Mouse (Mus musculus) left cerebral cortex, postnatal 10 days (tissue): Measurements from ENCODE around the gene Mga. TPM values are rescaled to one million over a fixed set of nuclear protein-coding genes. Genes with fewer than 3 reads are reported as not detected.

Source experiments
- DNase-seq, 2 experiments: peaks; one replicate each; pipeline ENCODE4 v3.0.0; 2021 to 2022; ENCODE audit warnings: low spot score in 2 of 2, mixed read lengths in 1 of 2; ENCODE audit errors: extremely low spot score in 1 of 2
- intact Hi-C: fragments of 180-260 bp; cut with DNase I; formaldehyde crosslinking; loops from one replicate; pipeline ENCODE4 v1.15.1; 2025
- total RNA-seq, 2 experiments: library from RNA; stranded (reverse); gene quantifications; 2 replicates each; pipeline ENCODE4 v1.2.3; 2021

Mga gene
- total RNA-seq = 10 to 100 TPM; 57.9 to 63.5 TPM

- intact Hi-C loops = no loop called here
- peak; percentile 94 to 98 for DNase-seq
Measured at GRCm38 (mm10) chr2:119897090-119897732, at the start of gene Mga. Gene Mga, plus strand, starts transcription at chr2:119897228.

- no peak for DNase-seq
- intact Hi-C loops = no loop called here
Measured at GRCm38 (mm10) chr2:119853811-119854210, 43.2 kb upstream of the Mga start.

- DNase-seq = no peak
- intact Hi-C loops = no loop called here
Measured at GRCm38 (mm10) chr2:119855310-119855850, 41.6 kb upstream of the Mga start.

- intact Hi-C loops = no loop called here
- DNase-seq = no peak
Measured at GRCm38 (mm10) chr2:119857341-119857740, 39.7 kb upstream of the Mga start.

- intact Hi-C loops = no loop called here
- no peak for DNase-seq
Measured at GRCm38 (mm10) chr2:119864484-119864883, 32.5 kb upstream of the Mga start.

GRCm38 (mm10) chr2:119872371-119873104, 24.5 kb upstream of the Mga start:
- intact Hi-C loops = no loop called here
- peak; percentile 58 to 85 for DNase-seq

GRCm38 (mm10) chr2:119873105-119873464, 23.9 kb upstream of the Mga start:
- DNase-seq = peak; percentile 89 to 94
- intact Hi-C loops = no loop called here

- DNase-seq = no peak
Measured at GRCm38 (mm10) chr2:119875981-119876380, 21.0 kb upstream of the Mga start.

GRCm38 (mm10) chr2:119887201-119887600, 9.8 kb upstream of the Mga start:
- DNase-seq = no peak
- intact Hi-C loops = no loop called here

More at GRCm38 (mm10) chr2:119875981-119876380, 21.0 kb upstream of the Mga start:
- intact Hi-C loops = no loop called here

GRCm38 (mm10) chr2:119896553-119897089, 407 bp upstream of the Mga start:
- no peak for DNase-seq
- intact Hi-C loops = no loop called here

GRCm38 (mm10) chr2:119898141-119898594, 1.1 kb downstream of the Mga start:
- intact Hi-C loops = no loop called here
- DNase-seq = peak in 1 of 2 experiments; percentile 65

- intact Hi-C loops = no loop called here
Measured at GRCm38 (mm10) chr2:119916007-119916406, 19.0 kb downstream of the Mga start.

GRCm38 (mm10) chr2:119917631-119918369, 20.8 kb downstream of the Mga start:
- intact Hi-C loops = no loop called here
- DNase-seq = no peak

More at GRCm38 (mm10) chr2:119916007-119916406, 19.0 kb downstream of the Mga start:
- DNase-seq = no peak

GRCm38 (mm10) chr2:119970571-119970970, 73.5 kb downstream of the Mga start:
- intact Hi-C loops = no loop called here
- DNase-seq = peak in 1 of 2 experiments; percentile 38

GRCm38 (mm10) chr2:119971316-119971715, 74.3 kb downstream of the Mga start:
- intact Hi-C loops = no loop called here
- DNase-seq = no peak

GRCm38 (mm10) chr2:119971837-119972536, 75.0 kb downstream of the Mga start:
- intact Hi-C loops = loop anchor here (2.0 kb wide), 1 partner anchor 39 kb away; no protein-coding TSS in a partner anchor
- peak; percentile 95 to 98 for DNase-seq

GRCm38 (mm10) chr2:119972537-119972879, 75.5 kb downstream of the Mga start, which contains the start of gene Mapkbp1:
Gene Mapkbp1, plus strand, starts transcription at chr2:119972699.
- intact Hi-C loops = loop anchor here (2.0 kb wide), 1 partner anchor 38 kb away; no protein-coding TSS in a partner anchor
- DNase-seq = no peak

- DNase-seq = no peak
- intact Hi-C loops = no loop called here
Measured at GRCm38 (mm10) chr2:119980343-119980986, 83.4 kb downstream of the Mga start.
